Mouse (Mus musculus): Measurements from ENCODE around the gene Pecam1.

- TF ChIP-seq EP300 (optimal IDR thresholded peaks at IDR 0.05) (no peak), CTCF (IDR thresholded peaks at IDR 0.05; ENCODE audit: low read depth) (no peak)
Observed at GRCm38 (mm10) chr11:106635946-106636345, 114.5 kb downstream of the Pecam1 start.
